Mouse (Mus musculus) hindbrain, embryonic 14.5 days (tissue): ENCODE data around the gene Safb. TPM values are rescaled to one million over a fixed set of nuclear protein-coding genes. Genes with fewer than 3 reads are reported as not detected.
A peak's percentile ranks its signal among the peaks of the same experiment; 100 is the strongest.

ENCODE experiments used
- ATAC-seq: fragments of 200-750 bp; cut with Nextera tagmentation; 2 replicates; pipeline ENCODE4 v1.8.0; 2017; ENCODE audit warnings: moderate number of reproducible peaks, mild to moderate bottlenecking, moderate TSS enrichment, moderate library complexity; ENCODE audit not compliant: low FRiP score
- DNase-seq: peaks from one replicate; pipeline ENCODE4 v3.0.0-alpha.2; 2015; ENCODE audit warnings: low spot score
- H3K27ac ChIP-seq: fragments of 300-500 bp; sonication (generic); 2 replicates; pipeline ENCODE4 v1.5.1; 2014; ENCODE audit warnings: mild to moderate bottlenecking, moderate library complexity
- H3K27me3 ChIP-seq: fragments of 300-500 bp; sonication (generic); 2 replicates; pipeline ENCODE4 v1.6.1; 2014; ENCODE audit warnings: mild to moderate bottlenecking, low read length, mixed read lengths; ENCODE audit not compliant: control insufficient read depth, insufficient read depth
- H3K36me3 ChIP-seq: fragments of 300-500 bp; sonication (generic); replicated peaks from 2 replicates; pipeline ENCODE4 v1.6.1; 2014; ENCODE audit not compliant: control insufficient read depth, insufficient read depth
- H3K4me1 ChIP-seq: fragments of 300-500 bp; sonication (generic); replicated peaks from 2 replicates; pipeline ENCODE4 v1.6.1; 2014; ENCODE audit warnings: antibody characterized with exemption, low read length, mixed read lengths; ENCODE audit not compliant: control insufficient read depth, insufficient read depth
- H3K4me2 ChIP-seq: fragments of 300-500 bp; sonication (generic); replicated peaks from 2 replicates; pipeline ENCODE4 v1.6.1; 2014; ENCODE audit warnings: mild to moderate bottlenecking, moderate library complexity
- H3K4me3 ChIP-seq: fragments of 300-500 bp; sonication (generic); replicated peaks from 2 replicates; pipeline ENCODE4 v1.5.1; 2014; ENCODE audit warnings: mild to moderate bottlenecking, low read length
- H3K9ac ChIP-seq: fragments of 300-500 bp; sonication (generic); 2 replicates; pipeline ENCODE4 v1.6.1; 2014
- H3K9me3 ChIP-seq: fragments of 300-500 bp; sonication (generic); 2 replicates; pipeline ENCODE4 v1.6.1; 2016; ENCODE audit warnings: low read length; ENCODE audit not compliant: control insufficient read depth
- WGBS: fragments of 180-500 bp; shearing (Covaris S2); extraction: QIAGEN DNeasy Blood & Tissue Kit; methylation state at CpG from one replicate; pipeline ENCODE4 v1.1.7; 2014; 5-methylcytosine and 5-hydroxymethylcytosine counted together
- polyA plus RNA-seq: library from polyadenylated mRNA; unstranded; fragments of >200 nt; fragmentation: Nextera tagmentation; extraction: Ambion mirVana; gene quantifications from 2 replicates; pipeline ENCODE4 v1.2.1, GENCODE M21; 2014

The Safb gene
- polyA plus RNA-seq, 1 experiment from 2014 or later = 75.7 TPM

GRCm38 (mm10) chr17:56546576-56546975 is 38.0 kb upstream of the Safb start:
- H3K27me3 ChIP-seq = no peaks in the 10 kb centered on the region
- H3K4me1 ChIP-seq = peaks cover 23% of the 10 kb centered on the region
- H3K4me3 ChIP-seq = no peak overlapping the region
- H3K36me3 ChIP-seq = no peaks in the 10 kb centered on the region
- H3K9ac ChIP-seq = no peak overlapping the region
- WGBS = 89% methylated on average over 5 of the region's 5 CpGs
- no peak for ATAC-seq
- H3K27ac ChIP-seq = peak overlapping the region; percentile 21; the same call in 1 of the 2 replicates
- no peaks in the 10 kb centered on the region for H3K9me3 ChIP-seq
- H3K4me2 ChIP-seq = no peak overlapping the region
- DNase-seq = no peak

- H3K36me3 ChIP-seq = no peaks in the 10 kb centered on the region
- no peak overlapping the region for H3K4me2 ChIP-seq
- DNase-seq (peak; percentile 62), ATAC-seq (peak; percentile 18; the same call in 1 of the 2 replicates)
- no peak overlapping the region for H3K4me3 ChIP-seq
- peaks cover 30% of the 10 kb centered on the region for H3K4me1 ChIP-seq
- no peak overlapping the region for H3K9ac ChIP-seq
- 45% methylated on average over 17 of the region's 17 CpGs for WGBS
- H3K9me3 ChIP-seq = no peaks in the 10 kb centered on the region
- H3K27me3 ChIP-seq = no peaks in the 10 kb centered on the region
- H3K27ac ChIP-seq = peak overlapping the region; percentile 21
These were observed 37.3 kb upstream of the Safb start for GRCm38 (mm10) chr17:56547116-56547845.

GRCm38 (mm10) chr17:56547846-56548604 is 36.6 kb upstream of the Safb start:
- H3K36me3 ChIP-seq = no peaks in the 10 kb centered on the region
- H3K9me3 ChIP-seq = no peaks in the 10 kb centered on the region
- no peak overlapping the region for H3K4me3 ChIP-seq
- ATAC-seq (no peak), DNase-seq (no peak)
- H3K9ac ChIP-seq = no peak overlapping the region
- H3K4me1 ChIP-seq = peaks cover 35% of the 10 kb centered on the region
- no peaks in the 10 kb centered on the region for H3K27me3 ChIP-seq
- no peak overlapping the region for H3K4me2 ChIP-seq
- 61% methylated on average over 9 of the region's 9 CpGs for WGBS
- 0 out of 2 replicates have a peak overlapping the region, but pooled peaks have one; percentile 21 for H3K27ac ChIP-seq

- Histone ChIP-seq H3K4me3 (no peak overlapping the region), H3K9me3 (no peaks in the 10 kb centered on the region), H3K27ac (no peak overlapping the region; the same call in 1 of the 2 replicates), H3K9ac (no peak overlapping the region), H3K27me3 (no peaks in the 10 kb centered on the region), H3K4me2 (no peak overlapping the region), H3K4me1 (peaks cover 35% of the 10 kb centered on the region), H3K36me3 (no peaks in the 10 kb centered on the region)
- 13% methylated on average over 4 of the region's 4 CpGs for WGBS
- DNase-seq = no peak
- no peak for ATAC-seq
These were observed 36.0 kb upstream of the Safb start for GRCm38 (mm10) chr17:56548605-56549105.

GRCm38 (mm10) chr17:56550784-56551475 is 33.7 kb upstream of the Safb start:
- Histone ChIP-seq H3K9me3 (no peaks in the 10 kb centered on the region), H3K9ac (no peak overlapping the region), H3K4me3 (no peak overlapping the region), H3K36me3 (no peaks in the 10 kb centered on the region), H3K4me2 (no peak overlapping the region), H3K27me3 (no peaks in the 10 kb centered on the region), H3K4me1 (peaks cover 35% of the 10 kb centered on the region), H3K27ac (peak overlapping the region; percentile 89)
- no peak for ATAC-seq
- 72% methylated on average over 12 of the region's 12 CpGs for WGBS
- DNase-seq = peak; percentile 17

- H3K9me3 ChIP-seq = no peaks in the 10 kb centered on the region
- peak overlapping the region; percentile 89 for H3K27ac ChIP-seq
- 0 out of 2 replicates have a peak overlapping the region, but pooled peaks have one; percentile 24 for H3K9ac ChIP-seq
- DNase-seq = peak; percentile 55
- H3K36me3 ChIP-seq = no peaks in the 10 kb centered on the region
- no peak overlapping the region for H3K4me2 ChIP-seq
- H3K4me3 ChIP-seq = no peak overlapping the region
- no peaks in the 10 kb centered on the region for H3K27me3 ChIP-seq
- H3K4me1 ChIP-seq = peaks cover 30% of the 10 kb centered on the region
- ATAC-seq = peak; percentile 87
- 27% methylated on average over 6 of the region's 6 CpGs for WGBS
These were observed 32.6 kb upstream of the Safb start for GRCm38 (mm10) chr17:56551841-56552581.

GRCm38 (mm10) chr17:56552781-56553363 is 31.8 kb upstream of the Safb start:
- Histone ChIP-seq H3K27me3 (no peaks in the 10 kb centered on the region), H3K9me3 (no peaks in the 10 kb centered on the region), H3K4me3 (no peak overlapping the region), H3K27ac (peak overlapping the region; percentile 89), H3K4me2 (no peak overlapping the region), H3K4me1 (peaks cover 24% of the 10 kb centered on the region), H3K36me3 (no peaks in the 10 kb centered on the region), H3K9ac (no peak overlapping the region)
- DNase-seq (peak; percentile 78), ATAC-seq (peak; percentile 16; the same call in 1 of the 2 replicates)
- WGBS = 44% methylated on average over 5 of the region's 5 CpGs

- 81% methylated on average over 20 of the region's 20 CpGs for WGBS
- DNase-seq (no peak), ATAC-seq (no peak)
- H3K27me3 ChIP-seq = no peaks in the 10 kb centered on the region
- no peak within 1 kb of the TSS for H3K27ac ChIP-seq
- H3K4me3 ChIP-seq = no peak within 1 kb of the TSS
- H3K4me2 ChIP-seq = no peak within 1 kb of the TSS
- H3K9me3 ChIP-seq = no peaks in the 10 kb centered on the region
- H3K36me3 ChIP-seq = no peaks in the 10 kb centered on the region
- no peak within 1 kb of the TSS for H3K9ac ChIP-seq
- H3K4me1 ChIP-seq = peaks cover 21% of the 10 kb centered on the region
These were observed 30.5 kb upstream of the Safb start, which contains the start of gene Gm20219 for GRCm38 (mm10) chr17:56554122-56554551. Gene Gm20219 (minus strand): TSS chr17:56554387.
